Mouse (Mus musculus) heart, adult 2 months (tissue): ENCODE measurements around the gene Cfap43.

Experiments used
- CTCF ChIP-seq: fragments of 200-600 bp; IDR thresholded peaks from 2 replicates; pipeline ENCODE4 v1.8.1; 2022; ENCODE audit warnings: antibody characterized with exemption, mild to moderate bottlenecking, moderate library complexity
- EP300 ChIP-seq: fragments of 200-500 bp; IDR thresholded peaks from 2 replicates; pipeline ENCODE4 v1.6.1; 2011; ENCODE audit warnings: low read depth, low read length, control low read depth; ENCODE audit not compliant: insufficient read depth

DNA sequence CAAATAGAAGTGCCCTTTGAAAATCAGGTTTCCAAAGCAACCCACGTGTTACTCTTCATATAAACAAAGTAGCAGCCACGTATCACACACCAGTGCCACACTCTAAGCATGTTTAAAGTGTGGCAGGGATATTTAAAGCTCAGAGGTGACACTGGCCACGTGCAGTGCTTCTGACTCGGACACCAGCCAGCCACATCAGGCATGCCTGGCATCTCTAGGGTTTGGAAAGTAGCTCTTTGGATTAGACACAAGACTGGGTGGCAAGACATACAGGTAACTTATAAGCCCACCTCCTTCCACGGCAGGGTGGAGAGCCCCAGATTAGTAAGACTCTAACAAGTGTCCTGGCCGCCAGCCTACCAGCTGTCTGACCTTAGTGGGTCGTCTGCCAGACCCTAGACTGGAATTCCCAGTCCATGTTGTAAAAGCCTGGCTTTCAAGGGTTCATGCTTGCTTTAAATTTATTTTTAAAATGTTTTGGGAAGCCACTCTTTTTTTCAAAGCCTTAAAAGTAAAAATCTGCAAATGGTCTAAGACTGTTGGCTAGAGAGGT is 33.8 kb downstream of the Cfap43 start:
- TF ChIP-seq CTCF = no peak
- TF ChIP-seq EP300 = peak; percentile 82; the same call in 1 of the 2 replicates
